Mouse (Mus musculus): Measurements from ENCODE around the gene Acot7. TPM values are rescaled to one million over a fixed set of nuclear protein-coding genes. Genes with fewer than 3 reads are reported as not detected.

Gene Acot7
- total RNA-seq, 4 experiments from 2014 or later = 297 to 327 (median 321) TPM

GRCm38 (mm10) chr4:152294188-152294929 is 116.4 kb downstream of the Acot7 start:
- DNase-seq (ENCODE audit: low spot score in 2 of 2) = no peak

GRCm38 (mm10) chr4:152295916-152296315 is 118.0 kb downstream of the Acot7 start:
- DNase-seq (ENCODE audit: low spot score in 2 of 2) = no peak

GRCm38 (mm10) chr4:152296371-152296770 is 118.4 kb downstream of the Acot7 start:
- DNase-seq (ENCODE audit: low spot score in 2 of 2) = no peak

GRCm38 (mm10) chr4:152296874-152297861 is 119.2 kb downstream of the Acot7 start, which contains the start of gene Icmt:
TSS of gene Icmt (plus strand) at chr4:152297227.
- peak; percentile 97 to 98 for DNase-seq (ENCODE audit: low spot score in 2 of 2)

- DNase-seq (ENCODE audit: low spot score in 2 of 2) = no peak
Observed at GRCm38 (mm10) chr4:152298836-152299235, 120.9 kb downstream of the Acot7 start.

- no peak for DNase-seq (ENCODE audit: low spot score in 2 of 2)
Observed at GRCm38 (mm10) chr4:152300375-152300774, 122.4 kb downstream of the Acot7 start.

GRCm38 (mm10) chr4:152302012-152302411 is 124.1 kb downstream of the Acot7 start:
- no peak for DNase-seq (ENCODE audit: low spot score in 2 of 2)

GRCm38 (mm10) chr4:152303172-152303571 is 125.2 kb downstream of the Acot7 start:
- DNase-seq (ENCODE audit: low spot score in 2 of 2) = no peak

GRCm38 (mm10) chr4:152304685-152305084 is 126.8 kb downstream of the Acot7 start:
- no peak for DNase-seq (ENCODE audit: low spot score in 2 of 2)

GRCm38 (mm10) chr4:152305991-152306390 is 128.1 kb downstream of the Acot7 start:
- DNase-seq (ENCODE audit: low spot score in 2 of 2) = no peak

- no peak for DNase-seq (ENCODE audit: low spot score in 2 of 2)
Observed at GRCm38 (mm10) chr4:152307542-152307941, 129.6 kb downstream of the Acot7 start.

GRCm38 (mm10) chr4:152312186-152312585 is 134.3 kb downstream of the Acot7 start:
- DNase-seq (ENCODE audit: low spot score in 2 of 2) = no peak

GRCm38 (mm10) chr4:152313211-152313632 is 135.3 kb downstream of the Acot7 start:
- no peak for DNase-seq (ENCODE audit: low spot score in 2 of 2)

- DNase-seq (ENCODE audit: low spot score in 2 of 2) = no peak
Observed at GRCm38 (mm10) chr4:152313934-152314333, 136.0 kb downstream of the Acot7 start.

- no peak for DNase-seq (ENCODE audit: low spot score in 2 of 2)
Observed at GRCm38 (mm10) chr4:152315498-152316213, 137.7 kb downstream of the Acot7 start.

- DNase-seq (ENCODE audit: low spot score in 2 of 2) = no peak
Observed at GRCm38 (mm10) chr4:152317631-152318033, 139.7 kb downstream of the Acot7 start.

- no peak for DNase-seq (ENCODE audit: low spot score in 2 of 2)
Observed at GRCm38 (mm10) chr4:152318517-152319234, 140.7 kb downstream of the Acot7 start, which contains the start of gene Rnf207. TSS of gene Rnf207 (minus strand) at chr4:152318993.

Measured in layer of hippocampus, adult 8-10 months (tissue).